Mouse (Mus musculus): Measurements from ENCODE around the gene Arpc2. TPM values are rescaled to one million over a fixed set of nuclear protein-coding genes. Genes with fewer than 3 reads are reported as not detected.

Gene Arpc2
- polyA plus RNA-seq, 1 experiment from 2014 or later = 448 TPM

GRCm38 (mm10) chr1:74230992-74231391 lies 4.9 kb upstream of the Arpc2 start:
- no peaks in the 10 kb centered on the region for H3K27me3 ChIP-seq (ENCODE audit: control insufficient read depth, insufficient read depth, low read depth, low read length)
- no peaks in the 10 kb centered on the region for H3K36me3 ChIP-seq (ENCODE audit: control insufficient read depth, insufficient read depth, low read length)
- WGBS = 29% methylated on average over 1 of the region's 1 CpGs
- no peak overlapping the region for H3K4me3 ChIP-seq (ENCODE audit: low read length)
- H3K9me3 ChIP-seq (ENCODE audit: control insufficient read depth, low read length) = no peaks in the 10 kb centered on the region
- H3K4me2 ChIP-seq (ENCODE audit: low read depth, low read length) = no peak overlapping the region
- H3K27ac ChIP-seq (ENCODE audit: low read length) = no peak overlapping the region
- no peaks in the 10 kb centered on the region for H3K4me1 ChIP-seq (replicated peaks; ENCODE audit: control insufficient read depth, insufficient read depth, low read length)
- H3K9ac ChIP-seq (ENCODE audit: low read length) = no peak overlapping the region
- ATAC-seq (ENCODE audit: low read depth) = no peak

- Histone ChIP-seq H3K9me3 (ENCODE audit: control insufficient read depth, low read length) (no peaks in the 10 kb centered on the region), H3K27ac (ENCODE audit: low read length) (peak overlapping the region; percentile 82), H3K4me3 (ENCODE audit: low read length) (peak overlapping the region; percentile 83), H3K9ac (ENCODE audit: low read length) (peak overlapping the region; percentile 93), H3K27me3 (ENCODE audit: control insufficient read depth, insufficient read depth, low read depth, low read length) (no peaks in the 10 kb centered on the region), H3K4me1 (replicated peaks; ENCODE audit: control insufficient read depth, insufficient read depth, low read length) (peaks cover 30% of the 10 kb centered on the region), H3K36me3 (ENCODE audit: control insufficient read depth, insufficient read depth, low read length) (no peaks in the 10 kb centered on the region), H3K4me2 (ENCODE audit: low read depth, low read length) (peak overlapping the region; percentile 75)
- under 1% methylated on average over 41 of the region's 57 CpGs for WGBS
- ATAC-seq (ENCODE audit: low read depth) = peak; percentile 59
Measured at GRCm38 (mm10) chr1:74236590-74237317, 870 bp downstream of the Arpc2 start.

DNA sequence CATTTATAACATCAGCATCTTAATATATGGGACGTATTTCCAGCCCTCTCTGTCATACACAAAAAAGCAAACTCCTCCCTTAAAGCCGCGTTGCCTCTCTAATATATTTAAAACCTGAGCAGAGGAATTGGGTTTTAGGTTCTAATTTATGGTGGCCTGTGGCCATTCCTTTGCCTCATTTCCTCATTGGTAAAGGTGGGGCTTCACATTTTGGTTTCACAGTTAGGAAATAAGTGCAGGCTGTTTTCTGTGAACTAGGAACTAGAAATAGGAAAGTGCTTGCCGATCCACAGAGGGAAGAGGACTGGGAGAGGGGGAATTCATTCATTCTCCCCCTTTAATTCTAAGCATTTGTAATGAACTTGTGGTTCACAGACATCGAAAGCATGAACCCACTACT lies 1.8 kb downstream of the Arpc2 start:
- Histone ChIP-seq H3K36me3 (ENCODE audit: control insufficient read depth, insufficient read depth, low read length) (no peaks in the 10 kb centered on the region), H3K9me3 (ENCODE audit: control insufficient read depth, low read length) (no peaks in the 10 kb centered on the region), H3K4me3 (ENCODE audit: low read length) (peak overlapping the region; percentile 83), H3K9ac (ENCODE audit: low read length) (peak overlapping the region; percentile 93), H3K27ac (ENCODE audit: low read length) (no peak overlapping the region), H3K4me2 (ENCODE audit: low read depth, low read length) (peak overlapping the region; percentile 75), H3K27me3 (ENCODE audit: control insufficient read depth, insufficient read depth, low read depth, low read length) (no peaks in the 10 kb centered on the region), H3K4me1 (replicated peaks; ENCODE audit: control insufficient read depth, insufficient read depth, low read length) (peaks cover 30% of the 10 kb centered on the region)
- no peak for ATAC-seq (ENCODE audit: low read depth)
- WGBS = 22% methylated on average over 5 of the region's 5 CpGs

DNA sequence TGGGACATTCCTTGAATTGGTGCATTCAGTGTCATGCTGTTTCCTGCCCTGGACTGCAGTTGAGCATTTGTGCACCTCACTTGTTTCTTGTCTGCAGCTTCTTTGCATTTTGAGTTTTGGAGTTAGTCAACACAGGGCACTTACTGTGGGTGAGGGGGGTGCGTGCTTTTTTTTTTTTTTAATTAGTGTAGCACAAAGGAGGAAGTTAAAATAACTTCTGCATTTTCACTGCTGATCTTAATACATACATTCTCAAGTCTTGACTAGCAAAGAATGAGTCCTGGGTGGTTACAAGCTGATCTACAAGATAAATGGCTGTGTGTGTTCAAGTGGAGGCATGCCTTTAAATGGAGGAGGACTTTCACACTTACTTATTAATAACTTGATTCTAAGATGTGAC lies 2.3 kb downstream of the Arpc2 start:
- H3K9me3 ChIP-seq (ENCODE audit: control insufficient read depth, low read length) = no peaks in the 10 kb centered on the region
- no peak overlapping the region for H3K27ac ChIP-seq (ENCODE audit: low read length)
- WGBS = 63% methylated on average over 1 of the region's 1 CpGs
- no peaks in the 10 kb centered on the region for H3K27me3 ChIP-seq (ENCODE audit: control insufficient read depth, insufficient read depth, low read depth, low read length)
- H3K4me2 ChIP-seq (ENCODE audit: low read depth, low read length) = peak overlapping the region; percentile 75
- peak overlapping the region; percentile 93 for H3K9ac ChIP-seq (ENCODE audit: low read length)
- peak overlapping the region; percentile 83 for H3K4me3 ChIP-seq (ENCODE audit: low read length)
- no peak for ATAC-seq (ENCODE audit: low read depth)
- H3K36me3 ChIP-seq (ENCODE audit: control insufficient read depth, insufficient read depth, low read length) = no peaks in the 10 kb centered on the region
- H3K4me1 ChIP-seq (replicated peaks; ENCODE audit: control insufficient read depth, insufficient read depth, low read length) = peaks cover 30% of the 10 kb centered on the region

DNA sequence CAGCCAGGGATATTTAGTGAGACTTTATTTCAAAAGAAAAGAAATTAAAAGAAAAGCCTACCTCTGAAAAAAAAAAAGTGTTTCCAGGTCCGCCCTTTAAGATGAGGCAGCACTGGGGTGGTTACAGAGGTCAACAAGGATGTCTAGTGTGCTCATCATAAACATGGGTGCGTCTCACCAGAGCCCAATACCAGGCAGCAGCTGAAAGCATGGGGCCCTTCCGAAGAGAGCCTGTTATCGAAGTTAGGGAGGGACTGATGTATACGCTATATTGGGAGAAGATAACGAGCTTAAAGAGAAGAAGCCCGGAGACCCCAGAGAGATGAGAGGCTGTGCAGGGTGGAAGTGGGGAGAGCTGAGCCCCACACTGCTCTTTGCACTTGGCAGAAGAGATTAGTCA lies 3.3 kb downstream of the Arpc2 start:
- no peaks in the 10 kb centered on the region for H3K9me3 ChIP-seq (ENCODE audit: control insufficient read depth, low read length)
- peaks cover 32% of the 10 kb centered on the region for H3K4me1 ChIP-seq (replicated peaks; ENCODE audit: control insufficient read depth, insufficient read depth, low read length)
- no peaks in the 10 kb centered on the region for H3K27me3 ChIP-seq (ENCODE audit: control insufficient read depth, insufficient read depth, low read depth, low read length)
- H3K4me3 ChIP-seq (ENCODE audit: low read length) = no peak overlapping the region
- no peak for ATAC-seq (ENCODE audit: low read depth)
- no peak overlapping the region for H3K27ac ChIP-seq (ENCODE audit: low read length)
- peak overlapping the region; percentile 75 for H3K4me2 ChIP-seq (ENCODE audit: low read depth, low read length)
- 41% methylated on average over 7 of the region's 7 CpGs for WGBS
- H3K36me3 ChIP-seq (ENCODE audit: control insufficient read depth, insufficient read depth, low read length) = no peaks in the 10 kb centered on the region
- H3K9ac ChIP-seq (ENCODE audit: low read length) = no peak overlapping the region; the same call in 1 of the 2 replicates

GRCm38 (mm10) chr1:74239618-74240017 lies 3.7 kb downstream of the Arpc2 start:
- Histone ChIP-seq H3K4me3 (ENCODE audit: low read length) (no peak overlapping the region), H3K9me3 (ENCODE audit: control insufficient read depth, low read length) (no peaks in the 10 kb centered on the region), H3K4me1 (replicated peaks; ENCODE audit: control insufficient read depth, insufficient read depth, low read length) (peaks cover 32% of the 10 kb centered on the region), H3K4me2 (ENCODE audit: low read depth, low read length) (peak overlapping the region; percentile 75; the same call in 1 of the 2 replicates), H3K27ac (ENCODE audit: low read length) (no peak overlapping the region), H3K9ac (ENCODE audit: low read length) (no peak overlapping the region), H3K27me3 (ENCODE audit: control insufficient read depth, insufficient read depth, low read depth, low read length) (no peaks in the 10 kb centered on the region), H3K36me3 (ENCODE audit: control insufficient read depth, insufficient read depth, low read length) (no peaks in the 10 kb centered on the region)
- WGBS = 43% methylated on average over 11 of the region's 11 CpGs
- no peak for ATAC-seq (ENCODE audit: low read depth)

DNA sequence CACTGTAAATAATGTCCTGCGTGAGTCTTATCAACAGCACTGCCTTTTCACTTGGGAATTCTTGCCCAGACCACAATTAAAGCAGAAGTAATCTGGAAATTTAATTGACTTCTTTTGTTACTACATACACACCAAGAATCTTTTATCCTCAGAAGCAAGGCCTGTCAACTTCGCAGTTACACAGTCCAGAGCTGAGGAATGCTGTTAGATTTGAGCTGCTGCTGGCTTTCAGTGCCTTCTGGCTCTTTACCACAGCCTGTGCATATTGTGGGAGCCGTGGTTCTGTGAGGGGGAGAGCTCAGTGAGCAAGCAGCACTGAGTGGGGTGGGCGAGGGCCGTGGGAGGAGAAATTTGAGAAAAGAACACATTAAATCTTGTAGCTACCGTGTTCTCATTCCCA lies 4.4 kb downstream of the Arpc2 start:
- Histone ChIP-seq H3K27me3 (ENCODE audit: control insufficient read depth, insufficient read depth, low read depth, low read length) (no peaks in the 10 kb centered on the region), H3K9ac (ENCODE audit: low read length) (no peak overlapping the region), H3K27ac (ENCODE audit: low read length) (no peak overlapping the region; the same call in 1 of the 2 replicates), H3K4me2 (ENCODE audit: low read depth, low read length) (no peak overlapping the region), H3K4me1 (replicated peaks; ENCODE audit: control insufficient read depth, insufficient read depth, low read length) (peaks cover 34% of the 10 kb centered on the region), H3K36me3 (ENCODE audit: control insufficient read depth, insufficient read depth, low read length) (no peaks in the 10 kb centered on the region), H3K4me3 (ENCODE audit: low read length) (no peak overlapping the region), H3K9me3 (ENCODE audit: control insufficient read depth, low read length) (no peaks in the 10 kb centered on the region)
- ATAC-seq (ENCODE audit: low read depth) = no peak
- WGBS = 50% methylated on average over 6 of the region's 6 CpGs

GRCm38 (mm10) chr1:74240832-74241231 lies 4.9 kb downstream of the Arpc2 start:
- H3K4me1 ChIP-seq (replicated peaks; ENCODE audit: control insufficient read depth, insufficient read depth, low read length) = peaks cover 34% of the 10 kb centered on the region
- 67% methylated on average over 4 of the region's 4 CpGs for WGBS
- H3K4me3 ChIP-seq (ENCODE audit: low read length) = no peak overlapping the region
- no peak for ATAC-seq (ENCODE audit: low read depth)
- no peaks in the 10 kb centered on the region for H3K9me3 ChIP-seq (ENCODE audit: control insufficient read depth, low read length)
- no peak overlapping the region for H3K27ac ChIP-seq (ENCODE audit: low read length)
- no peak overlapping the region for H3K9ac ChIP-seq (ENCODE audit: low read length)
- H3K36me3 ChIP-seq (ENCODE audit: control insufficient read depth, insufficient read depth, low read length) = no peaks in the 10 kb centered on the region
- H3K27me3 ChIP-seq (ENCODE audit: control insufficient read depth, insufficient read depth, low read depth, low read length) = no peaks in the 10 kb centered on the region
- no peak overlapping the region for H3K4me2 ChIP-seq (ENCODE audit: low read depth, low read length)

- Histone ChIP-seq H3K4me2 (ENCODE audit: low read depth, low read length) (no peak overlapping the region), H3K27me3 (ENCODE audit: control insufficient read depth, insufficient read depth, low read depth, low read length) (no peaks in the 10 kb centered on the region), H3K27ac (ENCODE audit: low read length) (no peak overlapping the region), H3K4me3 (ENCODE audit: low read length) (no peak overlapping the region), H3K36me3 (ENCODE audit: control insufficient read depth, insufficient read depth, low read length) (peaks cover 9% of the 10 kb centered on the region), H3K9ac (ENCODE audit: low read length) (no peak overlapping the region), H3K4me1 (replicated peaks; ENCODE audit: control insufficient read depth, insufficient read depth, low read length) (peaks cover 5% of the 10 kb centered on the region), H3K9me3 (ENCODE audit: control insufficient read depth, low read length) (no peaks in the 10 kb centered on the region)
- ATAC-seq (ENCODE audit: low read depth) = no peak
- 77% methylated on average over 2 of the region's 2 CpGs for WGBS
Measured at GRCm38 (mm10) chr1:74245525-74245924, 9.6 kb downstream of the Arpc2 start.

All from lung, embryonic 16.5 days (tissue).